Mouse (Mus musculus) fibroblast of lung, adult 2 months (primary cell): ENCODE data around the gene Ubp1.
"Not testable (repeated sequence)": the region's sequence is repeated elsewhere in the genome, so short reads cannot be mapped to it uniquely, and the experiment has no call there.

Experiments used
- DNase-seq: peaks from one replicate; pipeline ENCODE4 v3.0.0-alpha.2; 2011; ENCODE audit warnings: low read depth

Gene Ubp1

DNA sequence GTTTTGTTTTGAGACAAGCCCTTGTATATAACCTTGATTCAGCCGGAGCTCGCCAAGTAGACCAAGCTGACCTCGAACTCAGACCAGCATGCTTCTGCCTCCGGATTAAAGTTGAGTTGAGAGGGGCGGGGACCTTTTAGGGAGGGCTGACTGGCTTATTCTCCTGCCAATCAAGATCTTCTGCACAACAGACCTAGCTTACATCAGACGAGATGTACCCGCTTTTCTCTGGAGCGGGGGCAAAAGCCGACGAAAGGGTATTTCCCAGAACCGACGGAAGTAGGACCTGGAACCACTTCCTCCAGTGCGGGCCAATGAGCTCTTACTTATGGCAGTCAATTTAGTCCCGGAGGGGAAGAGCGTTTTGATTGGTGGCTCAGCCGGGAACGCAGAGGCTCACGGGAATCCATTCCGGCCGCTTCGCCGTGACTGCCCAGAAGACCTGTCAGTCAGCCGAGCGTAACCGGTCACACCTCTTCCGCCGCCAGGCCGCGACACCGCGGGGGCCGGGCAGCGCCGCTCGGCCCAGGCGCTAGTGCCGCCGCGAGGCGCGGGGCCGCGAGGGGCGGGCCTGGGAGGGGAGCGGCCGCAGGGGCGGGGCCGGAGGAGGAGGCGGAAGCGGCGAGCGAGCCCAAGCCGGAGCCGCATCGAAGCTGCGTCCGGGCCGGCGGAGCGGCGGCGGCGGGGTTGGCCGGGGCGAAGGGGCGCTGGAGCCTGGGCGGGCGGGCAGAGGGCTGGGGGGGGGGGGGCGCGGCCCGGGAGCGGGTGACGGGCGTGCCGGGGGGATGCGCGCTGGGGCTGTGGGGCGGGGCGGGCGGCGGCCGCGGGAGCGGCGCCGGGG is at the start of gene Ubp1:
Ubp1 (plus strand) TSS at position 401 of the 841 bp plus-strand sequence.
- peak; percentile 100 for DNase-seq

DNA sequence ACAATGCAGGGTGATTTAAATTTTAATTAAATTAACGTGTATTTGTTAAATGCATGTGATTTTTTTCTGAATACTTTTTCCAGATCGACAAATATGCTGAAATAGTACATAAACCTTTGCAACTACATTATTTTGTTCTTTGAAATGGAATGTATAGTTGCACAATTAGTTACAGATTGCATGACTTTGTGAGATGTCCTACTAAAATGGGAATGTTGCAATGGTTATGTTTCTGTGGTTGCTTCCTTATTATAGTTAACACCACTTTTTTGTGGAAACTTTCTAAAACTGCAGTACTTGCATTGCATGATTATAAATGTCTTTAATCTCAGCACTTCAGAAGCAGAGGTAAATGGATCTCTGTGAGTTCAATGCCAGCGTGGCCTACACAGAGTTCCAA is 35.8 kb upstream of the Ubp1 start:
- no peak for DNase-seq

DNA sequence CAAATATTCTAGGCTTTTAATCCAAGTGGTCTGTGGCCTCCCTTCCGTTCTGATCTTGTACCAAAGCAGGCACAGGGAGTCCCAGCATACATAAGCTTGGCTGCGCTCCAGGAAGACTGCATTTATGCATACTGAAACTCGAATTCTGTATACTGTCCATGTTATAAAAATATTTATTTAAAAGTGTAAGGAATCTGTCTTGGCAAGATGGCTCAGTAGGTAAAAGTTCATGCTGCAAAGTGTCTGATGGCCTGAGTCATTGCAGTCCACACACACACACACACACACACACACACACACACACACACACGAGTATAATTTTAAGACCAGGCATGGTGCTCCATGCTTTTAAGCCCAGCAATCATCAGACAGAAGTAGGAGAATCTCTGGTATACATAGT is 27.6 kb upstream of the Ubp1 start:
- DNase-seq = no peak

DNA sequence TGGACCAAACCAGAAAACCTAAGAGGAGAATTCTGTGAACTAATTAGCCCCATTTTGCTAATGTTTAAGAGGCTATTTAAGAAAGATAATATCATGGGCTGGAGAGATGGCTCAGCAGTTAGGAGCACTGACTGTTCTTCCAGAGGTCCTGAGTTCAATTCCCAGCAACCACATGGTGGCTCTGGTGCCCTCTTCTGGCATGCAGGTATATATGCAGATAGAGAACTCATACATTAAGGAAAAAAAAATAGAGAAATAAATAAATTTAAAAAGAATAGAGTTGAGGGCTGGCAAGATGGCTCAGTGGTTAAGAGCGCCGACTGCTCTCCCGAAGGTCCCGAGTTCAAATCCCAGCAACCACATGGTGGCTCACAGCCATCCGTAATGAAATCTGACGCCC is 26.4 kb upstream of the Ubp1 start:
- DNase-seq = not testable (repeated sequence)

DNA sequence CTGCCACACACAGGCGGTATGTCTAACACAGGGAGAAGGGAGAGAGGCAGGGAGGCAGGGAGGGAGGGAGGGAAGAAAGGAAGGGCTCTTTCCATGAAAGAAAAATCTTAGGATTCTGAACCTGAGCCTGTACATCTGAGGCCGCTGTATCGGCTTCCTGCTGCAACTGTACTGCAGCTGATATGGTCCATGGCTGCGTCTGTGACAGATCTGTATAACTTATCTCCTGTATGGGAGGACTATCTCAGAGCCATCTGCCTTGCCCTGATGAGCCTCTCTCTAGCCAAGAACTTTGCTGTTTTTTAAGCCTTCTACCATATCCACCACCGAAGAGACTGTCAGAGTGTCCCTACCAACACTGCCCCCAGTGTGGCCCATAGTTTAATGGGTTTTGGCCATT is 14.9 kb upstream of the Ubp1 start:
- no peak for DNase-seq

DNA sequence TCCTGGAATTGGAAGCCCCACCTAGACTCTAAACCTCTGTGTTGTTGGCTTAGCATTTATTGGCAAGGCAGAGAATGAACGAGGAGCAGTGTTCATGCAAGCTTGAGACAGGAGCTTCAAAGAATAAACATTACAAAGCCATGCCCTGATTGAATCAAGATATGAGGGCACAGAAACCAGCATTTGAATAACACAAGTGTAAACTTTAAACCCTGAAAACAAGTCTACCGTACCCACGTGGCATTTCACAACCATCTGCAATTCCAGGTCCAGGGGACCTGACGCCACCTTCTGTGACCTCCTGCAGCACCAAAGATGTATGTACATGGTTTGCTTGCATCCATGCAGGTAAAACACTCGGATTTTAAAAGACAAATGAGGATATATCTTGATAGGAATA is 8.1 kb upstream of the Ubp1 start:
- no peak for DNase-seq

DNA sequence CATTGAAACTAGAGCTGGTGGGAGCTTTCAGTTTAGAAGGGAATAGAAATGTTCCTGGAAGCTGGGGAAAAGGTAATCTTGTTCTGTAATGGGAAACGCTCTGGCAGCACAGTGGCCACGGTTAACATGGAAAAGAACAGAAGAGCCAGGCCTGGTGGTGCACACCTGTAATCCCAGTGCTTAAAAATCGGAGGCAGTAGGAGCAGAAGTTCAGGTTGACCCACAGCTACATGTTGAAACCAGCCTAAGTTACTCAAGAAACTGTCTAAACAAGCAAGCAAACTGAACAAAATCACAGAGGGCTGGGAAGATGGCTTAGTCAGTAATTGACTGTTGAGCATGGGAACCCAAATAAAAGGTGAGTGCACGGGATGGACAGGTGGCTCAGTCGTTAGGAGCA is 5.9 kb upstream of the Ubp1 start:
- no peak for DNase-seq

DNA sequence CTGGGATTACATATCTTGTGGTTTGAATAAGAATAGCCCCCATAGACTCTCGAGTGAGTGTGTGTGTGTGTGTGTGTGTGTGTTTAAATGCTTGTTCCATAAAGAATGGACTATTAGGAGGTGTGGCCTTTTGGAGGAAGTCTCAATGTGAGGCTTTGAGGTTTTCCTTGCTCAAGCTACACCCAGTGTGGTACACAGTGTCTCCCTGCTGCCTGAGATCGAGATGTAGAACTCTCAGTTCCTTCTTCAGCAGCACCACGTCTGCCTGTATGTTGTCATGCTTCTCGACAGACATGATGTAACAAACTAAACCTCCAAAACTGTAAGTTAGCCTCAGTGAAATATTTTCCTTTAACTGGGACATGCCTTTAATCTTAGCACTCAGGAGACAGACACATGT is 2.1 kb upstream of the Ubp1 start:
- no peak for DNase-seq

DNA sequence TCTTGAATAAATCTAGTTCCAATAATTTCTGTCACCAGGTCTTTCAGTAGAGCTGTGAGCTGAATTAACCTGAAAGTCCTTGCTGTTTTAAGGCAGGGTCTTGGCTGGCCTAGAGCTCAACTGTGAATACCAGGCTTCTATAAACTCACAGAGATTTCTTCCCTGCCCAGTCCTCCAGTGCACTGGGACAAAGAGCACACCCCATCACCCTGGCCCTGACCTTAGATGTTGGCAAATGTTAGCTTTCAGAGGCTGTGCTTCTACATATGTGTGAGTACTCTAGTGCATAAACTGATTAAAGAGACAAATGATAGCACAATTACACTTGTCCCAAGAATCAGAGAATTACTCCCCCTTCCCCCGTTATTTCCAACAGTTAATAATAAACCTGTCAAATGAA is 1.1 kb upstream of the Ubp1 start:
- no peak for DNase-seq

DNA sequence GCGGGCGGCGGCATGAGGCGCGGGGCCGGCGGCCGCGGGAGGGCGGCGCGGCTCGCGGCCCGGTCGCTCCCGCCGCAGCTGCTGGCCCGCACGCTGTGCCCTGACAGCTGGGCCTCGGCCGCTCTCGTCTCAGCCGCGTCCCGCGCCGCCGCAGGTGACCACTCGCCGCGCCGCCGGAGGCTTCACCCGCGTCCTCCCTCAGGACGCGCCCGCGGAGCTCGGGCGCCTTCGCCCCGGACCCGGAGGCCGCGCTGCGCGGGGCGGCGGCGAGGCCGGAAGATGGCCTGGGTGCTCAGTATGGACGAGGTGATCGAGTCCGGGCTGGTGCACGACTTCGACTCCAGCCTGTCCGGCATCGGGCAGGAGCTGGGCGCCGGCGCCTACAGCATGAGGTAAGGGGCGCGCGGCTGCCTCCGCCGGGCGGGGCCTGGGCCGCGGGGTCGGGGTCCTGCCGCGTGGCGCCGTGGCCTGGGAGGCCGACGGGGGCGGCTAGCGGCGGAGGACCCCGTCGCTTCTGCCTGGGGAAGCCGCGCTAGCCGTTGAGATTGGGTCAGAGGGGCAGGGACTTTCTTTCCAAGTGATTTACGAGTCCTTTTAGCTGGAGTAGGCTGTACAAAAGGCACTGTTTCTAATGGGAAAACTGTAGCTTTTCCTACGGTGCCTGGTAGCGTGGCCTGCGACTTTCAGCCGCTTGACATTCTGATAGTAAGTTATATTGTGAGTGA is 803 bp downstream of the Ubp1 start:
- DNase-seq = no peak

DNA sequence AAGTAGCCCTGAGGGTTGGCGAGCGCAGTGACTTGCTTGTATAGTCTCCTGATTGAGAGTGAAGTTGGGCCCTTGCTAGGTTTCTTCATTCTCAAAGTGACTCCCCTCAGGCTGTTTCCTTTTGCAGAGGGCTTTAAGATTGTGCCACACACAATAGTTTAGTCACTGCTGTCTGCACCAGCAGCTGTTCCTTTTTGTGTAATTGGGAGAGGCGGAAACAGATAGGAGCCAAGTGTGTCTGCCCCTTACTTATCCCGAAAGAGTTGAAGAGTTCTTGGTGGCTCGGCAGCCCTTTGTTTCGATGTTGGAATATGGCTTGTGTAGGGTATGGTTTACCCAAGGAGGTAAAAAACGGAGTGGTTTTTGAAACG is 1.4 kb downstream of the Ubp1 start:
- DNase-seq = no peak

DNA sequence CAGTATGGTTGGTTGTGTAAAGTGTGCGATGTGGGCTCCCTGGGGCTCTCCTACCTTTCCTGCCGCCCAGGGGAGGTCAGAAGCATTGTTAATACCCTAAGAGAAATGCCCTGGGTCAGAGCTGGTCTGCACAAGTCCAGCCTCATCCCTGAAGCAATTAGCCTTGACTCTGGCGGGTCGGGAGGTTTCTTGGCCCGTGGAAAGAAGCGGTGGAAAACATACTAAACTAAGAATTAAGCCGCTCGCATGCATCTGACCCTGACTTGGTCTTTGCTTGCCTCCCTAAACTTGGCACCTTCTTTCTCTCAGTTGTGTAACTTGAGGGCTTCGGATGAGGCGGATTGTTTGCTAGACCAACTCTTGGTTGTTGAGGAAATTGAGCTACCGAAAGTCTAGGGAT is 1.8 kb downstream of the Ubp1 start:
- DNase-seq = no peak

DNA sequence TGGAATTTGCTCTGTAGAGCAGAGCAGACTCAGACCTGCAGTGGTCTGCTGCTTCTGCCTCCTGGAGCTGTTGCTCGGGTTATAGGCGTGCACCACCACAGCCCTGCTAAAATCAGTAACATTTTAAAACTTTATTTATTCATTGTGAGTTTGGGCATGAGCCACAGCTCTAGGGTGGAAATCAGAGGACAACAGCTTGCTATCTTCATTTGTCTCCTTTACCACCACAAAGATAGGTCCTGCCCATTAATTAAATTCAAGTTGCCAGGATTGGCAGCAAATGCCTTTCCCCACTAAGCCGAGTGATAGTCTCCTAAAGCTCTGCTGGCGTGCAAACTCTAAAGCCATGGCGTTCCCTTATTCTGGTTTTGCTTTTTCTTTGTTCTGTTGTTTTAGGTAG is 4.9 kb downstream of the Ubp1 start:
- no peak for DNase-seq

DNA sequence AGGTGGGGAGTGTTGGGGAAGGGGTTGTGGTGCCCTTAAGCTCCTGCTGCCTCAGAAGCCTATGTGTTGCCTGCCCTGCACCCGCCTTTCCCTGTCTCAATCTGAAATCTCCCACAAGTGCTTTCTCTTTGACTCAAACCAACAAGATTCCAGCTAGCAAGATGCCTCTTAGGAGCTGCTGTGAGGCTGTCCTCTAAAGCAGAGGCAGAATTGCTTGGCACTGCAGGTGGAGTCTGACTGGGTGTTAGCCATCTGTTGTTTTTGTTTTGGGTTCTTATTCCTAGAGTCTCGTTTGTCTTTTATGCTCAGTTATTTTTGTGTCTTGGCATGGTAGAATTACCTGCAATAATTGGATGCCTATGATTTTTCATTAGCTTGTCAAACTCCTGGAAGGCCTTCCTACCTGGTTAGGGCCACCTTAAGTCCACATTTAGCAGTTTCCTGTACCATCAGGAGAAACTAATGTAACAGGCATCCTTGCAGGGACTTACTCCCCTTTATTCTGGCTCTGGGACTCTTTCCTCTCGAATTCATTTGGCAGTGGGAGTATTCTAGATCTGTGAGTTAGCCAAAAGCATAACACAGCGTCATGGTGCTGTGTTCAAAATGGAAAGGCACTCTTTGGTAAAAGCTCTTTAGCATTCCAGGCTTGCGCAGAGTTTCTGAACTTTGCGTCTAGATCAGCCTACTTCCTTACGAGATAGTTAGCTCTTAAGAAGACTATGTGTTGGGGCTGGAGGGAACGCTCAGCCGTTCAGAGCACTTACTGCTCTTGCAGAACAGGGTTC is 8.5 kb downstream of the Ubp1 start:
- no peak for DNase-seq

DNA sequence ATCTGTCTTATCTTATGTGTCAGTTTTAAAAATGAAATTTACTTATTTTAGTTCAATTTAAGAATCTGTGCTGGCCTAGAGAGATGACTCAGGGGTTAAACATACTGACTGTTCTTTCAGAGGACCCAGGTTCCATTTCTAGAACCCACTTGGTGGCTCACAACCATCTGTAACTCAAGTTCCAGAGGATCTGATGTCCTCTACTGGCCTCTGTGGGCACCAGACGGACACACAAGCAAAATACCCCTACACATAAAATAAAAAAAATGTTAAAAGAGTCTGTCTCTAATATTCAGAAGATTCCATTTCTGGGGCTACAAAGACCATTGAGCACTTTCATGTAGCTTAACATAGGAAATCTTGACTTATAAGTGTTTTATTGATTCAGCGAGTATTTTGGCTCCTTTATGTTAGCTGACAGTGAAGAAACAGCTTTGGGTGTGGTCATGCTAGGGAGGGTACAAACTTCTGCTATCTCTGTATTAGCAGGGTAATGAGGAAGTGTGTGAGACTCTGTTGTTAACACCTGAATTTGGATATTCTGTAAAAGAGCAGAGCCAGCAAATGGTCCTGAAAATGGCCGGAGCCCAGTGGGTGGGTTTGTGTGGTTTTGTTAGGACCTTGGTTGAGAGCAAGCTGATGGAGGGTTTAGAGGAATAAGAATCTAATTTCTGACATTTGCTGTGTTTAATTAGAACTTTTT is 10.5 kb downstream of the Ubp1 start:
- no peak for DNase-seq

DNA sequence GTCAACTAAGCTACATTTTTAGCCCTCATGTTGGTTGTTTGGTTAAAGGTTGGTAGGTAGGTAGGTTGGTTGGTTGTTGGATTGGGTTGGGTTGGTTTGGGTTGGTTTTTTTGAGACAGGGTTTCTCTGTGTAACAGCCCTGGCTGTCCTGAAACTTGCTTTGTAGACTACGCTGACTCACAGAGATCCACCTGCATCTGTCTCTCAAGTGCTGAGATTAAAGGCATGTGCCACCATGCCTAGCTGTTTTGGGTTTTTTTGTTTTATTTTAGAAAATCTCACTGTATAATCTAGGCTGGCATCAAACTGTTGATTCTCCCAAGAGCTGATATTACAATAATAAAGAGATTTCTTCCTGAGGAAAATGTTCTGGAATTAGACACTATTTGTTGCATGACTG is 12.6 kb downstream of the Ubp1 start:
- DNase-seq = no peak

DNA sequence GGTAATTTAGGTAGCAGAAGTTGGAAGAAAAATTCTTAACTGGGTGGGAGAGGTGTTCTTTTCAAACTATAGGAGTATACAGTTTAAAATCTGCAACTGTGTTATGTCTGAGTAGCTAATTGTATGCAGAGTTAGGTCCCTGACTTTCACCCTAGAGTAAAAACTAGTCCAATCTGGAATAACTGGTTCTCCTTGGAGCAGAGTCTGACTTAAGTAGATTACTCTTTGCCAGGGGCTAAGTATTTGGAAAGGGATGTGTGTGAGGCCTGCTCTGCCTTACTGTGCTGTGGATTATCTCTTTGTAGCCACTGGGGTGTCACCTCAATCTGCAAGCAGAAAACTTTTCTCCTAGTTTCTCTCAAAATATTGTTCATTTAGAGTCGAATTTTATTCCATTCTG is 16.5 kb downstream of the Ubp1 start:
- DNase-seq = no peak

DNA sequence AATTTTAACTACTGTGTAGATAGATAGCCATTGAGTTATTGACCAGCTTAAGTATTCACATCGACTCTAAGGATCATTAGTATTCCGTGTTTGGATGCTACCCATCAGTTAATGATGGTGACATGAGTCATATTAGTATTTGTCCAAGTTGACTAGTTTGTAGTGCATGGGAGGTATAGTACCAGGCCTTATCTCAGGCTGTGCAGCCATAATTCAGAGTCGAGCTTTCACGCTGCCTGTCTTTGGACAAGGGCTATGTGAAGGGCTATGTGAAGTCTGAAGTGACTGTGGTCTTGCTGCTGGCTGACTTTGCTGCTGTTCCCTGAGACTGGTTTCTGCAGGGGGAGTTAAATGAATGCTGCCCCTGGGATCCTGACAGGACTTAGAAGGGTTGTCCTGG is 27.0 kb downstream of the Ubp1 start:
- no peak for DNase-seq

DNA sequence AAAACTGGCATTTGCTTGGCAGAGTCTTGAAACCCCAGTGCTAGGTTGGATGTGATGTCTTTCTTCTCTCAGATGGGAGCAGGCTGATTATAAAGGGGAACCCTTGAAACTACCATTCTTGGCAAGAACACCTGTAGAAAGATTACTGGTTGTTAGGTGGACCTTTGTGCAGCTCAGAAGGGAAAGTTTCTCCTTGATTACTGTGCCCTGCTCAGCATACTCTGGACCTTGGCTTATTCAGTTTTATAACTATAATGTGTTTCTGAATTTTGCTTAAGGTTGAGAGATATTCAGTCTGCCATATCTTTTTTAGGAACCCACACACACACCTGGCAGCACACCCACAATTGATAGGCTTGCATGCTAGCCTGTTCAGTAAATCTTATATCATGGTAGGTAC is 33.0 kb downstream of the Ubp1 start:
- DNase-seq = no peak

DNA sequence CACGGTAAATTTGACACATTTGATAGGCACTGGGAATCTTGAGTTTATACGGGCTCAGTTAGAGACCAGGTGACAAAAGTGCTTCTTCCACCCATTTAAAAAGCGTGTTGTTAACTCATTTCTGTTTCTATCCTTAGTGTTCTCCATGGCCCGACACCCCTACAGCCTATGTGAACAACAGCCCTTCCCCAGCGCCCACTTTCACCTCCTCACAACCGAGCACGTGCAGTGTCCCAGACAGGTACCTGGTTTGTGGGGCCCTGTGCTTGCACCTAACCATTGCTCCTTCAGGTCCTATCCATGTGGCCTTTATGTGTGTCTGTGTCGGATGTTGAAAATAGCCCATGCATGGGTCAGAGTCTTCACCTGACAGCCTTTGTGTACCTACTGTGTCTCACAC is 33.7 kb downstream of the Ubp1 start:
- DNase-seq = no peak

DNA sequence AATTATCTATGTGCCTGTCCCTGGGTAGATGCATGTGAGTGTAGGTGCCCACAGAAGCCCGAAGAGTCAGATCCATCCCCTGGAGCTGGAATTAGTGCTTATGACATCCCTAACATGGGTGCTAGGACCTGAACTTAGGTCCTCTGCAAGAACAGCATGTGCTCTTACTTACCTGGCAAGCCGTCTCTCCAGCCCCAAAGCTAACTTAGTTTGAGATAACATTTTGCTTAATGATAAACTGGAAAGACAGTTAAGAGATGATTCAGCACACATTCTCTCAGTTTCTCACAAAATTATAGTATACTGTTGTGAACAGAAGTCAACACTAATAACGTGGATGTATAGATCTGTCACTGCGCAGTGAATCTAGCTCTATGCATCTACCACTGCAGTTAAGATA is 36.1 kb downstream of the Ubp1 start:
- no peak for DNase-seq

DNA sequence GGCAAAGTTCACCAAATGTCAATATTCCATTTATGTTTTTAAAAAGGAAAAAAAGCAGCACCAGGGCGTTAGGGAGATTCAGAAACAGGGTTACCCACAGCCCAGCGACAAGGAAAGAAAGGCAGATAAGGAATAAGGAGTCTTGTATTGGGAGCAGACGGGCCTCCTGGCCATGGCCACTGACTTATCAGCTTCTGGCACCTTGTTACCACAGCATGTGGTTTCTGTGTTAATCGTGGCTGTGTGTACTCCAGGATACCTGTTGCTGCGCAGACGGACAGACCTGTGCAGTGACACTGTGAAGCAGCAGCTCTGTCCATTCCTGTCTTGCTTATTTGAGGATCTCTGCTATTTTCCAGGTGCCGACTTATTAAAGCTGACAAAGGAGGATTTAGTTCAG is 38.2 kb downstream of the Ubp1 start:
- DNase-seq = no peak
